Mouse (Mus musculus) small intestine, adult 2 months (tissue): ENCODE measurements around the gene Lrp1.

ENCODE experiments used
- CTCF ChIP-seq: fragments of 200-500 bp; IDR thresholded peaks from 2 replicates; pipeline ENCODE4 v1.5.1; 2012; ENCODE audit warnings: low read depth, mild to moderate bottlenecking, control low read depth, inconsistent platforms, low read length, moderate library complexity, mixed read lengths; ENCODE audit not compliant: insufficient replicate concordance, insufficient read length; ENCODE audit errors: extremely low read depth
- POLR2A ChIP-seq: fragments of 200-500 bp; IDR thresholded peaks from 2 replicates; pipeline ENCODE4 v1.6.1; 2012; ENCODE audit warnings: low read depth, mild to moderate bottlenecking, control low read depth, inconsistent platforms, low read length, moderate library complexity

DNA sequence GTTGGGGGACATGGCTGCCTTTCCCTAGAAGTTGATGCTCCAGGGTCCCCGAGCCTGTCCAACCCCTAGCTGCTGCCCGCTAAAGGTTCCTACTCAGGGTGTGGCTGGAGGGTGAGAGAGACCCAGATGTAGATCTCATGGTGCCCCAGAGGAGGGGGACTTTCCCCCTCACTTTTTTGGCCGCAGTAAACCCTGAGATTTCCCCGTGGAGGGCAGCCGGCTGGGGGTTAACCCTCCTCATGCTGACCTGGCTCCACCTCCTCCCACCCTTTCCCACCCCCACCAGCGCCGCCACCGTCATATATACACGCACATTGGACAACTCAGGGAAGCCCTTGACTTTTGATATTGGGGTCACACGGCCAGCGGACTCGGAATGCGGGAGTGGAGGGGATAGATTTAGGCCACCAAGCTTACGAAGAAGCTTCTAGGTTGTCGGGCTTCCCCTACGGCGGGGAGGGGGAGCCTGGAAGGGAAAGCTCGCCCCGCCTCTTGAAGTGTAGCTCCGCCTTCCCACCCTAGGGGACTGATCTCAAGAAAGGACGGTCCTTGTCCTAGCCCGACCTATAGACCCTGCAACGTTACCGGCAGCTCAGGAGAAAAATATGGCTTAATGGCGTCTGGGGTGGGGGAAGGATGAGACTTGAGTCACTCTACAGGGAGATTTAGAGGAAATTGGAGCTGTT, 22.7 kb upstream of the Lrp1 start:
- TF ChIP-seq CTCF (no peak; the same call in 1 of the 2 replicates), POLR2A (no peak; the same call in 1 of the 2 replicates)
